16 mouse cellular contexts compared by ENCODE assay signal in the genomic region with DNA sequence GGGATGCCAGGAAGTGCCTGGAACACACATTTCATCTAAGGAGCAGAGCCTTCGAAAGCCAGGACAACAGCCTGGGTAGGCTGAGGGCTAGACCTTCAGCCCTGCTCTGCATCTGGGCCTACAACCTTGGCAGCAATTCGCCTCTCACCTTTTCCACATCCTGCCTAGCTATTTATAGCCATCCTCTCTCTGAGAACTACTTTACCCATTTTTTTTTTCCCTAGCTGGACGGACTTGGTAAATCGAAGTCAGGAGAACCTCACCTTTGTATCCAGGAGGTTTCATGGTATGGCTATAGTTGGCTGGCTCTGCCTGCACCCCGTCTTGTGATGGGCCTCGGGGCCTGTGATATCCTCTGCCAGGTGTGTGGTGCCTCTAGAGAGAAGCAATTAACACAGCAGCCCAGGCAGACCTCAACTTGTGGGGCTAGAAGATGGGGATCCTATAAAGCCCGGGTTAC. TPM values are rescaled to one million over a fixed set of nuclear protein-coding genes. Genes with fewer than 3 reads are reported as not detected.
DNase-seq lines count a peak whose midpoint lies in the region; ATAC-seq and TF ChIP-seq lines count a peak whose summit lies in the region.
"Had no signal": no experiment of that assay in that cellular context is flagged by ENCODE, and none has a peak within 500 bp of the region (broad histone marks: within the 10 kb centered on the region; RNA-seq: fewer than 3 reads in every experiment).

No protein-coding gene starts in this region.

- H3K27ac ChIP-seq in forebrain, embryonic 13.5 days, result no peak overlapping the region
- no peak overlapping the region for H3K27ac ChIP-seq in forebrain, embryonic 16.5 days (ENCODE audit: low read length)
- no peak overlapping the region for H3K27ac ChIP-seq in intestine, embryonic 15.5 days
- no peak overlapping the region for H3K27ac ChIP-seq in intestine, postnatal 0 days (ENCODE audit: low read depth, low read length)
- H3K27ac ChIP-seq in intestine, embryonic 16.5 days (ENCODE audit: low read length), result no peak overlapping the region
- H3K27ac ChIP-seq: kidney, postnatal 0 days; liver, embryonic 13.5 days; macrophage; neural tube, embryonic 12.5 days; stomach, embryonic 15.5 days had no signal

- peak; percentile 51 for DNase-seq in CD4-positive, CD25-positive, alpha-beta regulatory T cell, adult 2 months (ENCODE audit: low read depth, low spot score)
- DNase-seq in left cerebral cortex, adult 18-20 months (ENCODE audit: low spot score in 2 of 2), result no peak
- DNase-seq: gastrocnemius, postnatal 25 days; liver, embryonic 13.5 days; right cerebral cortex, postnatal 14 days had no signal

- H3K9ac ChIP-seq in forebrain, embryonic 13.5 days, result peak overlapping the region; percentile 50; the same call in 1 of the 2 replicates
- no peak overlapping the region for H3K9ac ChIP-seq in forebrain, embryonic 16.5 days (replicated peaks; ENCODE audit: low read depth, low read length)
- H3K9ac ChIP-seq in intestine, embryonic 15.5 days, result 0 out of 2 replicates have a peak overlapping the region, but pooled peaks have one; percentile 17
- H3K9ac ChIP-seq in intestine, postnatal 0 days (ENCODE audit: low read depth, low read length), result no peak overlapping the region
- 0 out of 2 replicates have a peak overlapping the region, but pooled peaks have one; percentile 1 for H3K9ac ChIP-seq in intestine, embryonic 16.5 days (ENCODE audit: low read depth, low read length)
- H3K9ac ChIP-seq: liver, embryonic 13.5 days; stomach, embryonic 15.5 days had no signal

- WGBS in forebrain, embryonic 13.5 days, result 83% methylated on average over 7 of the region's 7 CpGs
- WGBS in forebrain, embryonic 16.5 days, result 84% methylated on average over 7 of the region's 7 CpGs
- 77% methylated on average over 7 of the region's 7 CpGs for WGBS in intestine, embryonic 15.5 days
- 82% methylated on average over 7 of the region's 7 CpGs for WGBS in intestine, postnatal 0 days
- 79% methylated on average over 7 of the region's 7 CpGs for WGBS in intestine, embryonic 16.5 days

- no peak overlapping the region for H3K4me2 ChIP-seq in forebrain, embryonic 13.5 days
- no peak overlapping the region for H3K4me2 ChIP-seq in forebrain, embryonic 16.5 days (ENCODE audit: low read length)
- no peak overlapping the region for H3K4me2 ChIP-seq in intestine, embryonic 15.5 days (replicated peaks)
- H3K4me2 ChIP-seq in intestine, postnatal 0 days (replicated peaks; ENCODE audit: low read depth), result no peak overlapping the region
- H3K4me2 ChIP-seq in intestine, embryonic 16.5 days (ENCODE audit: low read depth, low read length), result no peak overlapping the region
- H3K4me2 ChIP-seq: liver, embryonic 13.5 days; stomach, embryonic 15.5 days had no signal

- H3K27me3 ChIP-seq in forebrain, embryonic 13.5 days, result no peaks in the 10 kb centered on the region
- no peaks in the 10 kb centered on the region for H3K27me3 ChIP-seq in forebrain, embryonic 16.5 days (replicated peaks; ENCODE audit: control insufficient read depth, insufficient read depth, low read length)
- H3K27me3 ChIP-seq in intestine, embryonic 15.5 days (replicated peaks), result no peaks in the 10 kb centered on the region
- no peaks in the 10 kb centered on the region for H3K27me3 ChIP-seq in intestine, postnatal 0 days (replicated peaks; ENCODE audit: control insufficient read depth, insufficient read depth, low read length)
- no peaks in the 10 kb centered on the region for H3K27me3 ChIP-seq in intestine, embryonic 16.5 days (replicated peaks; ENCODE audit: control insufficient read depth, insufficient read depth, low read length)
- H3K27me3 ChIP-seq: liver, embryonic 13.5 days; neural tube, embryonic 12.5 days; stomach, embryonic 15.5 days had no signal

- H3K4me3 ChIP-seq in forebrain, embryonic 13.5 days, result no peak overlapping the region
- no peak overlapping the region for H3K4me3 ChIP-seq in forebrain, embryonic 16.5 days (replicated peaks; ENCODE audit: low read length)
- no peak overlapping the region for H3K4me3 ChIP-seq in intestine, embryonic 15.5 days (replicated peaks)
- no peak overlapping the region for H3K4me3 ChIP-seq in intestine, postnatal 0 days (ENCODE audit: low read depth, low read length)
- no peak overlapping the region for H3K4me3 ChIP-seq in intestine, embryonic 16.5 days (ENCODE audit: low read length)
- H3K4me3 ChIP-seq: erythroblast, embryonic 14.5 days; liver, embryonic 13.5 days; neural tube, embryonic 12.5 days; stomach, embryonic 15.5 days had no signal

- peaks cover 39% of the 10 kb centered on the region for H3K4me1 ChIP-seq in forebrain, embryonic 13.5 days
- peaks cover 28% of the 10 kb centered on the region for H3K4me1 ChIP-seq in forebrain, embryonic 16.5 days (replicated peaks; ENCODE audit: control insufficient read depth, insufficient read depth, low read length)
- peaks cover 11% of the 10 kb centered on the region for H3K4me1 ChIP-seq in intestine, embryonic 15.5 days (replicated peaks)
- peaks cover 2% of the 10 kb centered on the region; the same call in 1 of the 2 replicates for H3K4me1 ChIP-seq in intestine, postnatal 0 days (replicated peaks; ENCODE audit: control insufficient read depth, insufficient read depth, low read length)
- H3K4me1 ChIP-seq in intestine, embryonic 16.5 days (ENCODE audit: control insufficient read depth, insufficient read depth, low read length), result peaks cover 26% of the 10 kb centered on the region

- H3K9me3 ChIP-seq in forebrain, embryonic 13.5 days (replicated peaks), result no peaks in the 10 kb centered on the region
- no peaks in the 10 kb centered on the region for H3K9me3 ChIP-seq in forebrain, embryonic 16.5 days (ENCODE audit: control insufficient read depth, low read length)
- no peaks in the 10 kb centered on the region for H3K9me3 ChIP-seq in intestine, embryonic 15.5 days
- no peaks in the 10 kb centered on the region for H3K9me3 ChIP-seq in intestine, postnatal 0 days (ENCODE audit: control insufficient read depth)
- no peaks in the 10 kb centered on the region for H3K9me3 ChIP-seq in intestine, embryonic 16.5 days (ENCODE audit: control insufficient read depth, low read length)
- H3K9me3 ChIP-seq: liver, embryonic 13.5 days; neural tube, embryonic 12.5 days; stomach, embryonic 15.5 days had no signal

- no peaks in the 10 kb centered on the region for H3K36me3 ChIP-seq in forebrain, embryonic 13.5 days (ENCODE audit: poor library complexity, severe bottlenecking)
- H3K36me3 ChIP-seq in forebrain, embryonic 16.5 days (ENCODE audit: control insufficient read depth, insufficient read depth), result no peaks in the 10 kb centered on the region
- no peaks in the 10 kb centered on the region for H3K36me3 ChIP-seq in intestine, embryonic 15.5 days
- no peaks in the 10 kb centered on the region for H3K36me3 ChIP-seq in intestine, postnatal 0 days (ENCODE audit: control insufficient read depth, insufficient read depth)
- H3K36me3 ChIP-seq in intestine, embryonic 16.5 days (ENCODE audit: control insufficient read depth, insufficient read depth, low read length), result no peaks in the 10 kb centered on the region
- H3K36me3 ChIP-seq: liver, embryonic 13.5 days; neural tube, embryonic 12.5 days; stomach, embryonic 15.5 days had no signal

- ATAC-seq in forebrain, embryonic 13.5 days, result no peak
- no peak for ATAC-seq in forebrain, embryonic 16.5 days
- ATAC-seq in intestine, embryonic 15.5 days, result no peak
- no peak for ATAC-seq in intestine, postnatal 0 days
- ATAC-seq in intestine, embryonic 16.5 days, result no peak
- ATAC-seq in monocyte, adult 5-6 weeks (replicated peaks; ENCODE audit: insufficient number of reproducible peaks, low FRiP score, low TSS enrichment, poor library complexity, severe bottlenecking), result no peak

- no peak for TF ChIP-seq CTCF in intestine, postnatal 0 days (IDR thresholded peaks at IDR 0.05; ENCODE audit: low read depth)

RNA-seq across cellular contexts. Expression of a gene that starts 57.3 kb away (rescaled TPM):
- polyA plus RNA-seq in forebrain, embryonic 13.5 days (2015; fragmentation: Nextera tagmentation; extraction: Ambion mirVana), result 5.4 and 6.5 TPM in 2 replicates
- polyA plus RNA-seq in forebrain, embryonic 16.5 days (2015; fragmentation: Nextera tagmentation; extraction: Ambion mirVana), result 13.7 and 14.4 TPM in 2 replicates
- 3.1 and 3.8 TPM in 2 replicates for polyA plus RNA-seq in intestine, embryonic 15.5 days (2015; fragmentation: Nextera tagmentation; extraction: Ambion mirVana)
- polyA plus RNA-seq in intestine, postnatal 0 days (2015; fragmentation: Nextera tagmentation; extraction: Ambion mirVana), result 1.5 and 1.9 TPM in 2 replicates
- 1.8 and 2.4 TPM in 2 replicates for polyA plus RNA-seq in intestine, embryonic 16.5 days (2015; fragmentation: Nextera tagmentation; extraction: Ambion mirVana)
- 100 to 1,000 TPM; 259 to 274 TPM for total RNA-seq in left cerebral cortex, adult 18-20 months (2021)
- total RNA-seq in monocyte, adult 5-6 weeks (2017), result 1.1 to 2.8 TPM (median 1.3 TPM) in 3 replicates

Comparison
In these comparisons a context has a peak if more than half of its experiments do, and no peak if none do; other contexts are left out.
1. H3K9ac ChIP-seq: peak in forebrain, embryonic 13.5 days (single experiment), intestine, embryonic 15.5 days (single experiment) and intestine, embryonic 16.5 days (single experiment); none in forebrain, embryonic 16.5 days (single experiment) and intestine, postnatal 0 days (single experiment).